Mouse (Mus musculus): Measurements from ENCODE around the gene Shkbp1.

Gene Shkbp1

DNA sequence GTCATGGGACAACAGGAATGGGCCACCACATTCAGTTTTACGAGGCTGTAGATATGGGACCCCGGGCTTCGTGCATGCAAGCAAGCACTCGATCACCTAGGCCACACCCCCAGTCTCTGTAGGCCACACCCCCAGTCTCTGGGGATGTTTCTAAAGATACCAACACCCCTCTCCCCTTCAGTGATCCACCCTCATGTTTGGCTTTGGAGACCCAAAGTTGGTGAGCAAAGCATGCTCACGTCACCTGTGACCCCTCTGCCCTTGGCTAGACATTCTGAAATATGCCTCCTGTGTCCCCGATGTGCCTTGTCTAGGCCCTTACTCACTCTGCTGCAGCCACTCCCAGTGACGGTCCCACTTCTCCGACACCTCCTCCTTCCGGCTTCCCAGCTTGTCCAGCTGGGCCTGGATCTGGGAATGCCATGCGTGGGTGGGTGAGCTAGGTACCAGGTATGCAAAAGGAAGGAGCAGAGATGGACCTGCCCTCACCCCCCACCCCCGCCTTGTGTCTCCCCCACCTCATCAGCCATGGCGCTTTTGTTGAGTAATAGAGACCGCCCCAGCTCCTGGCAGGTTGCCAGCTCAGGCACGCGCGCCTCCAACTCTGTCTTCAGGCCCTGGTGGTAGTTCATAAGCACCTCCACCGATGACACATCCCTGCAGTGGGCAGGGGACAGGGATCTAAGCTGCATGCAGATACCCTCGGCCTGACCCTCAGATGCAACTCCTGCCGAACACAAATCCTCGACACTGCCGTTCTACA lies 10.4 kb upstream of the Shkbp1 start:
- no peak for DNase-seq (ENCODE audit: low read depth, low spot score)

DNA sequence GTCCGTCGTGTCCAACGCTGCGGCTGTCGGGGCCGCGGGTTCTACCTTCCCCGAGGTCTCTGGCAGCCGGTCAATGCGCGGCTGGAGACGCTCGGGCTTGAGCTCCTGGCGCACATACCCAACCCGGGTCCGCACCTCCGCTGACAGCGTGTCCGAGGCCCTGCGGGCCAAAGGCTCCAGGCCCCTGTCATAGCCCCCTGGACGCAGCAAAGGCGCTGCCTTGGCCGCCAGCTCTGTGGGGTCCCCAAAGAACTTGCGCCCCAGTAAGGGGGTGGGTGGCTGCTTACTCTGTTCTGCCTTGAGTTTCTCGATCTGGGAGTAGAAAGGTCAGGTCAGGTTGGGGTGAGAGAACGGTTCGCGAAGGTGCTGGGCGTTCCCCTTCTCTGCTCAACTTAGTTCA lies 8.6 kb upstream of the Shkbp1 start:
- DNase-seq (ENCODE audit: low read depth, low spot score) = no peak

DNA sequence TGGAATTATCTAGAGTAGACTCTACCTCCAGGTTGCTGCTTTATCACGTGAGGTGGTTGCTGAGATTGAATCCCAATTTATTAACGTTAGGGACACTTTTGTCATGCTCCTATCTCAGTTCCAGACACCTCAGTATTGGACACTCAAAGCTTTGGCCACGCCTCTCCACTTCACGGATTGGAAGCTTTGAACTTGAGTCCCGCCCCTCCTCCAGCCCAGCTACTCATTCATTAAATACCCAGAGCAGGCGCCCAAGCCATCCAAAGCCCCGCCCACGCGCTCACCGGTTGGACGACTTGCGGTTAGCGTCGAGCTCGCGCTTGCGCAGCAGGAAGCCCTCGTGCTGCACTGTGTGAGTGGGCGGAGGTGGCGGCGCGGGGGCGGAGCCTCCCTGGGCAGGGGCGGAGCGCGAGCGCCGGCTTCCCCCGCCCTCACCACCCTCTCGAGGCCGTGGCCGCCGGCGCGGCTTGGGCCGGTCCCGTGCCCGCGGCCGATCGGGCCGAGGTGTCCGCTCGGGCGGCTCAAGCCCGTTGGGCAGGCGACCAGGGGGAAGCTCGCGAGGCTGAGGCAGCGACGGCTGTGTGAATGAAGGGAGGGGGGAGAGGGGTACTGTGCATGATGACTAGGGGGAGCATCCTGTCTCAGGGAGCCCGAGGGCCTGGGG lies 5.6 kb upstream of the Shkbp1 start:
- peak; percentile 99 for DNase-seq (ENCODE audit: low read depth, low spot score)

DNA sequence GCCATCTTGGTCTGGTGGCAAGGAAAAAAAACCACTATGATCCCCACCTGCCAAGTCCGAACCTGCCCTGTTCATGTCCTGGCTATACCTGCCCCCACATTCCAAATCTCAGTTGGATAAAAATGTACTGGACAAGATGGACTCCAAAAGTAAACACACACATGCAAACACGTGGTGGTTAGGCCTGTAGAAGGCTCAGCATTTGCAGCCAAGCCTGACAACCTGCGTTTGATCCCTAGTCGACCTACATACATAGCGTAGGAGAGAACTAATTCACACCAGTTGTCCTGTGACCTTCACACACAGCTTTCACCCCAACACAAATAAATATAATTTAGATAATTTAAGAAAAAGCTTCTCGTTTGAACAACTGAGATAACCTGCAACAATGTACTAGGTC lies 4.9 kb upstream of the Shkbp1 start:
- DNase-seq (ENCODE audit: low read depth, low spot score) = no peak

DNA sequence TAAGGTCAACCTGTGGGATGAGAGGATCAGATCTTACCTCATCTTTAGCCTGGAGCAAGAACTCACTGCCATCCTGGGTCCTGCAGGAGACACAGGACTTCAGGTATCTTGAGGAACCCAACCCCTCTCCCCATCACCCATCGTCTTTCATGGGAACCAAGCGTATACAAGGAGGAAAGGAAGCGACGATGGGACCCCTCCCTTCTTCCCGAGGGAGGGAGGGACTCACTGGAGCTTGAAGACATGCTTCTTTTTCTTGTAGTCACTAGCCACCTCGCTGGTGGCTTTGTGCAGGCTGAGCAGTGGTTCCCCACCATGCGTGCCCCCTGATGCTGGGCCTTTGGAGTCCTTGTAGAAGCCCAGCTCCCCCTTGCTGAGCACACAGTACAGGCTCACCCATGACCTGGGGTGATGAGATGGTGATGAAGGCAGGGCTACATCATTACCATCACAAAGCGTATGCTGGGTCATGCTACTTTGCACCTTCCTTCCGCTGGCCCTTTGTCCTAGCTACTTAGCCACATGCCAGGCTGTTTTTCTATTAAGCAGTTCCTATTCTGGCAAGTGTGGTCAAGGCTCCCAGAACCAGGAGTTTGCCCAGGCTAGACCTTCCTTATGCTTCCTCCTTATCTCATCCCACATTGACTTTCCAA lies 4.0 kb upstream of the Shkbp1 start:
- DNase-seq (ENCODE audit: low read depth, low spot score) = no peak

DNA sequence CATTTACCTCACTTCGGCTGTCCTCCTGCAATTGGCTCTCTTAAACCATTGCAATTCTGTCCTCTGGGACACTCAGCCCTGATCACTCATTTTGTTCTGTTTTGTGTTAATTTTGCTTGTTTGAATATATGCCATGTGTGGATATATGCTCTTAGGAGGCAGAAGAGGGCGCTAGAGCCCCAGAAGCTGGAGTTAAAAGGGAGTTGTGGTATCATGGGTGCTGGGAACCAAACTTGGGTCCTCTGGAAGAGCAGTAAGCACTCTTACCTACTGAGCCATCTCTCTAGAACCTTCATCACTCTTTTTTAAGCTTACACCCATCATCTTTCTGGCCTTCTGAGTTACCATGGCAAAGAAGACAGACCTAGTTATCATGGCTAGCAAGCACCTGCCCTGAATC lies 3.3 kb upstream of the Shkbp1 start:
- no peak for DNase-seq (ENCODE audit: low read depth, low spot score)

DNA sequence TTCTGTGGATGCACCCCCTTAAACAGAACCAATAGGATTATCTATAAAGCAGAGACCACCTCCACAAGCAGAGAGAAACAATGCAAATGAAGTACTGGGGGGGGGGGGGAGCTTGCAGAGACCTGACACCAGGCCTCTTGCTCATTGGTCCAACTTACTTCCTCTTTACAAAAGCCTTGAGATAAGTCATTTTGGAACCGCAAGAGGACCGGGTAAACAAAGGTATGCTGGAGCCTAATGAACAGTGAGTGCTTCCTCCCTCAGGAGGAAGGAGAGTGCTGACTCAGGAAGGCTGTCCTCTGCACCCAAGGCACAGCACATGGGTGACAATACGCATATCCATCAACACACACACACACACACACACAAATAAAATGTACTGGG lies 1.8 kb upstream of the Shkbp1 start:
- DNase-seq (ENCODE audit: low read depth, low spot score) = no peak

DNA sequence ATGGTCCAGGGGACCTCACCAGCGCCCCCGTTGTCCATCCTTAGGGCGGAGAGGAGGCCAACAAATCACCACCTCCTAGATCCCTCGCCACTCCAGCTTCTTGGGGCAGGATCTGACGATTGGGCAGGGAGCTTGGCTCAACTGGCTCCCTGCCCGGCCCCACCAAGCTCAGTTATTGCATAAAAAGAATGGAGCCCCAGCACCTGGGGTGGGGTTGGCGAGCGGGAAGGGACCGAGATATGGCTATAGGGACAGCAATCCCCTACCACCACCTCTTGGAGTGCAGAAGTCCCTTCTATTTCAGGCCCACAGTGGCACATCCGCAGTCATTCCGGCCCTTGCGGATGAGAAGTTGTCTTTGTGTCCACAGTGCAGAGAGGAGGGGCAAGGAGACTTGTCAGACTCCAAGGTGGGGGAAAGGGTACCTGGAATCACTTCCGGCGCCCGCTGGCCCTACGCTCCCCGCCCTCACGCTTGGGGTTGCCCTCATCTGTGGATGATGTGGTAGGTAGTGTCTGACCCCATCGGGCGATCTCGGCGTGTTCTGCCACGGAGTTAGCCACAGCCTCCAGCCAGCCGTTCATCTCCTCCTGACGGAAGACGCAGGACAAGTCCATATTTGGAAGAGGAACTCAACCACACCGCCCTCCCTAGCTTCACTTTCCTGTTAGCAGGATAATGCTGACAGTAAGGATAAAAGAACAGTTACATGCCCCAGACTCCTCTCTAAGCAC lies 1.2 kb upstream of the Shkbp1 start, which contains the start of gene Gm20479:
Gm20479 (minus strand) TSS at position 559 of the 734 bp plus-strand sequence.
- no peak for DNase-seq (ENCODE audit: low read depth, low spot score)

DNA sequence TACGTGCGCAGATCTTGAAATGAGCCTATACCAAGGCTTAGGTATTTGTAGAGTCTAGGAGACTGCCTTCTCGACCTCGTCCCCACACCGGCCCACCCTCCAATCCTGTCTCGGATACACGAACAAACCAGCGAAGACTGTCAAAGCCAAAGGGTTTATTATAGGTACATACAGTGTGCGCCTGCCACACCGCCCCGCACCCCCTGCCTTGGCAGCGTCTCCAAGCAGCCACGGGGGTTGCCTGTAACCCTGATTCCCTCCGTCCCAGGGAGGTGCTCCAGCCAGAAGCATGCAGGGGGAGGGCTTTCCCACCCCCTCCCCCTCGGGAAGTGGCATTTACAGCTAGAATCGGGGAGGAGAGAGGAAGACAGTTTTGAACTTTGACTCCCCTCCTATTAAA lies 429 bp upstream of the Shkbp1 start:
- no peak for DNase-seq (ENCODE audit: low read depth, low spot score)

DNA sequence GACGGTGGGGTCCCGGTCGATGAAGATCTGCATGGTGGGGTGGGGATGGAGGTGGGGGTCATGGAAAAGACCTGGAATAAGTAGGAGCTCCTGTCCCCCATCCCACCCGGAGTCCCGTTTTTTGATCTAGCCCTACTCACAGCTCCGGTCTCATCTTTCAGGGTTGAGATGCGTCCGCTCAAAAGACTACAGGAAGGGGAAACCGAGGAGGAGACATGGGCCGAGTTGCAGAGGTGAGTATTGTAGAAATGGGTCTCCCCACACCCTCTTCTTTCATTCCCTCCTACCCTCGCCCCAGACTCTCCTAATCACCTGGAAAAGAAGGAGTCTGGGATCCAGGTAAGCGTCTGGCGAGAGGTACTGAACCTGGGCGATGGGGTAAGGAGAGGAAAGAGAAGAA lies 558 bp downstream of the Shkbp1 start:
- no peak for DNase-seq (ENCODE audit: low read depth, low spot score)

DNA sequence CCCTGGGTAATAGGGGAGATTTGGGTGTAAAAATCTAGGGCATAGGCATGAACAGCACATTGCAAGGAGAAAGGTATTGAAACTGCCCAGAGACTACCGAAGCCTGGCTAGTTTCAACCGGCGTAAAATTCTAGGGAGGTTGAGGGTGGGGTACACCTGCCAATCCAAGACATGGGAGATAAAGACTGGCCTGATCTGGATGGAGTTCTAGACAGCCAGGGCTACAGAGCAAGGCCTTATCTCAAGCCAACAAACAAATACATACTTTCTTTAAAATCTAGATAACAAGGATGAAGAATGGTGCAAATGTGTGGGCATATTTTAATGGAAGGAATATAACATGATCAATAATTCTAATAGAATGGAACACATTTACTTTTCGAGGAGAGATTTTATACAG lies 1.0 kb downstream of the Shkbp1 start:
- no peak for DNase-seq (ENCODE audit: low read depth, low spot score)

DNA sequence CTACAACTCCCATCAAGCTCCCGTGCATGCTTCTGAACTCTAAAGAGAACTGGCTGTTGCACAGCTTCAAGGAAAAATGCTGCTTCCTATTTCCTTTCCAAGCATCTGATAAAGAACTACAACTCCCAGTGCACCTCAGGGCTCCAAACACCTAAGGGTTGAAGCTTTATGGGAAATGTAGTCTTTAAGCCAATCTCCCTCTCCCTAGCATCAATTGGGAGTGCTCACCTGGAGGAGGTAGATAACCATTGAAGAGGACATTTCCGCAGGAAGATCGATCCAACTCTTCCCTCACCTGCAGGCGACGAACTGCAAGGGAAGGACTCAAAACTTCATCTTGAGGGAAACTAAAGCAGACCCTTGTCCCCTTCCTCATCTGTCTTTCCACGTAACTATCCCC lies 1.7 kb downstream of the Shkbp1 start:
- no peak for DNase-seq (ENCODE audit: low read depth, low spot score)

DNA sequence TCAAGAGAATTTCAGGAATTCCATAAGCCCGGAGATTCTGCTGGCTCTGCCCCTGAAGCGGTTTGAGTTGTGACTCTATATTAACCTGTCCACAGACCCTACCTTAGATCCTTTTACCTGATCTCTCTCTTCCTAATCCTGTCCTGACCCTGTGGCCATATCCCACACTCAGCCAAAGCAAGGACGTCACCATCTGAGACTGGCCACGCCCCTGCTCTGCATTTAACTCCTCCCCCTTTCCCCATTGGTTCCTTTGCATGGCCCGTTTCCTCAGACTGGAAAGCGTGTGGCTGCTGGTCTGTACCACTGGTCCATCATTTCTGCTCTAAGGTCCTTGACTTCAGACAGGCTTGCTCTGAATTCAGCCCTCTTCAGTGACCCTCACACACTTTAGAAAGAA lies 10.4 kb downstream of the Shkbp1 start:
- DNase-seq (ENCODE audit: low read depth, low spot score) = no peak

DNA sequence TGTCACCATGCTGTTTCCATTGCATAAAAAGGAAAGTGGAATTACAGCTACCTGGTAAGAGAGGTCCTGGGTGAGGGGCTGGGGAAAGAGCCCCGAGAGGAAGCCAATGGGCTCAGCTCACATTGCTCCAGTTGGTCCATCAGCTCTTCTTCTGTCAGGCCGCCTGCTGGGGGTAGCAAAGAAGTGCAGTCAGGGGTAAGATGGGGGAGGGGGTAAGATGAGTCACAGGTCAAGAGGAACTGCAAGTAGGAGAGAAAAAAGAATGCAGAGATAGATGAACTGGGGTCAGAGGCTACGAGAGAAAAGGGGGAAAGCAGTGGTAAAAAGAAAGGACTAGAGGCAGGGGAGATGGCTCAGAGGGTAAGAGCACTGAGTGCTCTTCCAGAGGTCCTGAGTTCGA lies 13.2 kb downstream of the Shkbp1 start:
- DNase-seq (ENCODE audit: low read depth, low spot score) = no peak

DNA sequence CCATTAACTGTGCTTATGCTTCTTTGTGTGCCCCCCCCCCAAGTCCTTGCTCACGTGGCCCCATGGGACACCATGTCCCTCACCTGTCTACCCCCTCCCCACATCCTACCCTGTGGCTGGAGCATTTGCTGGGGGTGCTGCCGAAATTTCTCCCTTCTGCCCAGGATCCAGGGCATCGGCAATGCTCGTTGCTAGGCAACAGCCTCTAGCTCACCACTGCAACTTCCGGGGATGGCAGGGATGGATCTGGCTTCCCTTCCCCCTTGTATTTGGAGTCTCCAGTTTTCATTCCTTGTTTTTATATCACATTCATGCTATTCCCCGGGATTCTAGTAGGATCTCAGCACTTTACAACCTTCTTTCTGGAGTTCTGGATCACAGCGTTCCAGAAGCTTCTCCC lies 16.3 kb downstream of the Shkbp1 start:
- no peak for DNase-seq (ENCODE audit: low read depth, low spot score)

DNA sequence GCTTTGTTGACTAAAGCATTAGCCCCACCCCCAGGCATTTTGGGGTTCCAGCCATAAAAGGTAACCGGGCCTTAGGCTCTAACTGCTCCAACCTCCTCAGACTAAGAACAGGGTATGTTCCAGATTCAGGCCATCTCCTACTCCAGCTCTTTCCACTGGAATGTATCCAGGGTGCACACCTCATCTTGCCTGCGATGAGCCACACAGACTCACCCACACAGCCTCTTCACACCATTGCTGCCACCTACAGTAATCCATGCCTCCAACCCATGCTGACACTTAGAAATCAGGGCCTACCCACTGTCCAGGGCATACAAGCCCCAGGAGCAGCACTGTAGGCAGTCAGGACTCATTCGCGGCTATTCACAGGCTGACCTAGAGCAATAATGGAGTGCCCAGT lies 16.7 kb downstream of the Shkbp1 start:
- no peak for DNase-seq (ENCODE audit: low read depth, low spot score)

DNA sequence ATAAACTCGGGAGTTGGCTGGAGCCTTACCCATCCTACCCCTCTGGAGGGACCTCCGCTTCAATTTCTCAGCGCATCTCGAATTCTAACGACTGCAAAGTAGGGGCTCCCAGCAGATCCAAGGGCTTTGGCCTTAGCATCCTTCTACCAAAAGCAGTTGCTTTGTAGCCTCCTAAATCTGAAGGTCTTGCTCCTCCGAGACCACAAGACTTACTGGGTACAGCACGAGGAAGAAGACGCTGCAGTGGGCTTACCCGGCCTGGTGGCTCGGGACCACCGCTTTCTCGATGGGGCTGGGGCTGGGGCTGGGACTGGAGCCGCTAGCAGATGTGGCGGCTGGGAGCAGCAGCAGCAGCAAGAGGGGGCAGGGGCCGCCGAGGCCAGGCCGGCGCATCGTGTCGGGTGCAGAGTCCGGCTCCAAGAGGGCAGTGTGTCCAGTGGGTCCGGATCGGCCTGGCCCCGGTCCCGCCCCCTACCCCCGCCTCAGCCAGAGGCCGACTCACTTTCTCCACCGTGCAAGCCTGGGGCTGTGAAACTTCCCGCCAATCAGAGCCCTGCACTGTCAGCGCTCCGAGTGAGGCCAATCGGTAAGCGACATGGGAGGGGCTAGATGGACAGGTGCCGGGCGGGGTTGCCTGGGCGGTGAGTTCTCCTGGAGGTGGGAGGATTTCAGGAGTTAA lies 18.5 kb downstream of the Shkbp1 start, which contains the start of gene Ltbp4:
Ltbp4 (minus strand) TSS at position 518 of the 679 bp plus-strand sequence.
- DNase-seq (ENCODE audit: low read depth, low spot score) = no peak

DNA sequence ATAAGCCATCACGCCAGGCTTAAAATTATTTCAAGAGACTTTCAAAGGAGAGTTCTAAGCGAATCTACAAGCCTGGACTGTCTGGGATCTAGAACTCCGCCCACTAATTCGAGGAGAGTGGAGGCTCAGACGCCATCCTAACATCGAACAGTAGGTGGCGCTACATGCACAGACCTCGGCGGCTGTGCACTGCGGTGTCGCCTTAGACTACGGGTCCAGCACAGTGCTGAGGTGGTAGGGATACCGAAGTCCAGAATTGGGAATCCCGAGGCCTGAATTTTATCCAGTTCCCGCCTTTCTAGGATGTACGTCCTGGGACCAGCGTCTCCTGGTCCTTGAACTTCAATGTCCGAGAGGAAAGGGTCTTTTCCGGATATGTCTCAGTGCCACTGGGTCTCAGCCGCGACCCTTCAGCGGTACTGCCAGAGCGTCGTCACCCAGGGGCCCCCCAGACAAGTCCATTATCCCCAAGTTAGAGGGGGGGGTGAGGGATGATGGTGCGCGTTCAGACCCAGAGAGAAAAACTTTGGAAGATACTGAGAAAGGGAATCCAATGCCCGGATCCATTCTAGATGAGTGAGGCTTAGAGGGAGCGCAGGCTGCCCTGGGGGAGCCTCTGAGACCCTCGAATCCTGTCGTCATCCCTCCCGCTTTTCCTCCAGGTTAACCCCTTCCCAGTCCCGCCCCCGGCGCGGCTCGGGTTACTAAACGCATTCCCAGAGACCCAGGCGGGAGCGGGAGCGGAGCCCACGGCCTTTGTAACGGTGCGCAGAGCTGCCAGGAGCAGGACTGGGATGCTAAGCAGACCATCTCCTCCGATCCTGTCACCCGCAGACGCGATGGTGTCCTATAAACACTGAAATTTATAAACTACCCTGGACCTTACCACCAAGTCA lies 19.6 kb downstream of the Shkbp1 start:
- peak; percentile 85 for DNase-seq (ENCODE audit: low read depth, low spot score)

DNA sequence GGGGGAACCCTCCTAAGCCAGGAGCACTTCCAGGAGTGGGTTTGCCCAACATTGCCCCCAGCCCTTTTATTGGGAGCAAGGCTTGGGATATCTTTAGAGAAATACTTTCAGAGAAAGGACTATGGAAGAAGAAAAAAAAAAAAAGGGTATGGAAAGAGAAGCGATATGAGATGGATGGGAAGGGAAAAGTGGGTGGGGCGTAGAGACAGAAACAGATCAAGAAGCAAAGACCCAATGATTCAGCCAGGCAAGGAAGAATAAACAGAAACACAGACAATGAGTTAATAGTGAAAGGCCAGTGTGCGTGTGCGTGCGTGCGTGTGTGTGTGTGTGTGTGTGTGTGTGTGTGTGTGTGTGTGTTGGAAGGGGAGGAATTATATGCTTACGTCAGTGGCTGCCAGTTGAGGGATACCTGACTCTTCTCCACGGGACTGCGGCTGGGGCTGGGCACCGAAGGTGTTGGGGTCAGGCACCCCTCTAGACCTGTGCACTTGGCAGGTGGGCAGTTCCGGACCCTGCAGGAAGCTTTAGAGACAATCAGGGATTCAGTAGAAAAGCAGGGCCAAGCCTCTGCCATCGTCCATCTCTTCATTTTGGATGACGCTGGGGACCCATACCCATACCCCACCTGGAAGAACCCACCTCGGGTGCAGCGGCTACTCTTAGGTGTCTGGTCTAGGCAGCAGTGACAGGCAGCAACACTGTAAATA lies 20.7 kb downstream of the Shkbp1 start:
- DNase-seq (ENCODE audit: low read depth, low spot score) = no peak

DNA sequence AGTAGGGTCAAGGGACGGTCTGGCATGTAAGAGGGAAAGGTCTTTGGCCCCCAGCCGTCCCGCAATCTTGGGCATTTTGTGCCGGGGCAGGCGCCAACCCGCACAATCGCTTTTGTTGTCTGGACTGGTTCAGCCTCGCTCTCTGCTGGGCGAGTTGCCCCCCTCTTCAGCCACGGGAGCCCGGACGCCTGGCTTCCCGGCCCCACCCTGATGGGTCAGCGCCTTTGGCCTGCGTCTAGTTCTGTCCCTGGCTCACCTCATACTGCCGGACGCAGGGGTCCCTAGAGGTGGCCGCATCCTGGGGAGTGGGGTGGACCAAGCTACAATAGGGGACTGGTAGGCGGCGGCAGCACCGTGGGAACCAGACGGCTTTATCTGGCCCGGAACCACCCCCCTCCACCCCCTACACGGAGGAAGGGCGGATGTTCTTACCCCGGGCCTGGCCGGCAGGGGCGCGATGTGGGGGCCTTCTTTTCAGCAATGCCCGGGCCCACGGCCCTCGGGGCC lies 21.4 kb downstream of the Shkbp1 start:
- DNase-seq (ENCODE audit: low read depth, low spot score) = no peak
